Mouse (Mus musculus) myocyte (in vitro differentiated cells): ENCODE data around the gene Ergic1. TPM values are rescaled to one million over a fixed set of nuclear protein-coding genes. Genes with fewer than 3 reads are reported as not detected.

Experiments
- H3K27me3 ChIP-seq: one replicate; pipeline ENCODE4 v1.6.1; 2011; ENCODE audit not compliant: control insufficient read depth, insufficient read depth, insufficient read length
- H3K36me3 ChIP-seq: one replicate; pipeline ENCODE4 v1.6.1; 2011; ENCODE audit not compliant: control insufficient read depth, insufficient read depth
- H3K4me2 ChIP-seq: one replicate; pipeline ENCODE4 v1.6.1; 2011; ENCODE audit warnings: low read depth, control low read depth
- H3K4me3 ChIP-seq: one replicate; pipeline ENCODE4 v1.5.1; 2011; ENCODE audit warnings: mild to moderate bottlenecking, control low read depth, moderate library complexity
- H3K79me2 ChIP-seq: one replicate; pipeline ENCODE4 v1.6.1; 2011; ENCODE audit not compliant: control insufficient read depth, insufficient read depth
- H3ac ChIP-seq: one replicate; pipeline ENCODE4 v1.6.1; 2011; ENCODE audit not compliant: control insufficient read depth, insufficient read length
- CEBPB ChIP-seq: IDR thresholded peaks from 2 replicates; pipeline ENCODE4 v1.6.1; 2011; ENCODE audit warnings: mild to moderate bottlenecking, moderate library complexity; ENCODE audit not compliant: poor library complexity, insufficient read depth, severe bottlenecking
- E2F4 ChIP-seq: IDR thresholded peaks from one replicate; pipeline ENCODE4 v1.6.1; 2011; ENCODE audit warnings: mild to moderate bottlenecking, control low read depth, moderate library complexity; ENCODE audit not compliant: insufficient read depth
- MAX ChIP-seq: IDR thresholded peaks from one replicate; pipeline ENCODE4 v1.6.1; 2011; ENCODE audit warnings: low read depth, mild to moderate bottlenecking, control low read depth
- MYOD1 ChIP-seq, 3 experiments: IDR thresholded peaks; one replicate each; pipeline ENCODE4 v1.6.1; 2011; ENCODE audit warnings: control low read depth in 2 of 3, low read depth in 2 of 3, mild to moderate bottlenecking in 2 of 3, moderate library complexity in 1 of 3; ENCODE audit not compliant: insufficient read length in 2 of 3, control insufficient read depth in 1 of 3
- MYOG ChIP-seq, 3 experiments: IDR thresholded peaks; one replicate each; pipeline ENCODE4 v1.6.1; 2011; ENCODE audit warnings: control low read depth in 2 of 3, low read depth in 2 of 3, mild to moderate bottlenecking in 2 of 3; ENCODE audit not compliant: insufficient read length in 2 of 3, control insufficient read depth in 1 of 3, insufficient read depth in 1 of 3
- POLR2A ChIP-seq: IDR thresholded peaks from one replicate; pipeline ENCODE4 v1.6.1; 2011; ENCODE audit warnings: low read depth, mild to moderate bottlenecking, control low read depth, moderate library complexity; ENCODE audit not compliant: insufficient read length
- POLR2AphosphoS2 ChIP-seq: IDR thresholded peaks from one replicate; pipeline ENCODE4 v1.6.1; 2011; ENCODE audit warnings: low read depth, control low read depth; ENCODE audit not compliant: insufficient read length
- REST ChIP-seq: IDR thresholded peaks from one replicate; pipeline ENCODE4 v1.6.1; 2011; ENCODE audit warnings: mild to moderate bottlenecking, control low read depth, moderate library complexity; ENCODE audit not compliant: insufficient read depth, insufficient read length
- SRF ChIP-seq: IDR thresholded peaks from one replicate; pipeline ENCODE4 v1.6.1; 2011; ENCODE audit warnings: low read depth; ENCODE audit not compliant: control insufficient read depth, insufficient read length
- TCF12 ChIP-seq: IDR thresholded peaks from one replicate; pipeline ENCODE4 v1.6.1; 2011; ENCODE audit warnings: mild to moderate bottlenecking, control low read depth; ENCODE audit not compliant: poor library complexity, insufficient read depth, severe bottlenecking
- TCF3 ChIP-seq: IDR thresholded peaks from one replicate; pipeline ENCODE4 v1.6.1; 2011; ENCODE audit warnings: low read depth, control low read depth; ENCODE audit not compliant: insufficient read length
- USF1 ChIP-seq: IDR thresholded peaks from one replicate; pipeline ENCODE4 v1.6.1; 2011; ENCODE audit warnings: low read depth, mild to moderate bottlenecking, control low read depth, moderate library complexity
- polyA plus RNA-seq: library from polyadenylated mRNA; unstranded; fragments of >200 nt; fragmentation: generic; extraction: Trizol; gene quantifications from one replicate; pipeline ENCODE4 v1.2.1, GENCODE M21; 2012; ENCODE audit warnings: missing spikeins

Gene Ergic1
- polyA plus RNA-seq, 1 experiment: 102 TPM

GRCm38 (mm10) chr17:26623991-26624390 is 62.7 kb downstream of the Ergic1 start:
- peaks cover 43% of the 10 kb centered on the region for H3K36me3 ChIP-seq
- TF ChIP-seq USF1 (no peak), SRF (no peak), REST (no peak), POLR2A (no peak), POLR2AphosphoS2 (no peak), MYOD1 (IDR thresholded peaks at IDR 0.05; ENCODE audit: control insufficient read depth in 1 of 3, insufficient read length in 2 of 3, low read depth in 2 of 3) (no peak), CEBPB (no peak), E2F4 (no peak), MAX (no peak), MYOG (IDR thresholded peaks at IDR 0.05; ENCODE audit: control insufficient read depth in 1 of 3, insufficient read depth in 1 of 3, insufficient read length in 2 of 3, low read depth in 2 of 3) (no peak), TCF12 (no peak), TCF3 (no peak)

GRCm38 (mm10) chr17:26624999-26625398 is 63.7 kb downstream of the Ergic1 start:
- H3K4me2 ChIP-seq: no peak overlapping the region
- H3K4me3 ChIP-seq: no peak overlapping the region
- no peak for TF ChIP-seq USF1
- no peak for TF ChIP-seq SRF
- no peak for TF ChIP-seq POLR2AphosphoS2
- no peak for TF ChIP-seq E2F4
- no peak for TF ChIP-seq TCF3
- no peak for TF ChIP-seq CEBPB
- H3K27me3 ChIP-seq: no peaks in the 10 kb centered on the region
- H3ac ChIP-seq: no peak overlapping the region
- peaks cover 36% of the 10 kb centered on the region for H3K36me3 ChIP-seq
- H3K79me2 ChIP-seq: no peaks in the 10 kb centered on the region

More at GRCm38 (mm10) chr17:26623991-26624390, 62.7 kb downstream of the Ergic1 start:
- H3K4me3 ChIP-seq: no peak overlapping the region
- no peaks in the 10 kb centered on the region for H3K27me3 ChIP-seq
- H3K4me2 ChIP-seq: no peak overlapping the region
- H3ac ChIP-seq: no peak overlapping the region
- no peaks in the 10 kb centered on the region for H3K79me2 ChIP-seq

- H3K4me2 ChIP-seq: no peak overlapping the region
- no peaks in the 10 kb centered on the region for H3K79me2 ChIP-seq
- no peak overlapping the region for H3ac ChIP-seq
- peaks cover 32% of the 10 kb centered on the region for H3K36me3 ChIP-seq
- no peak overlapping the region for H3K4me3 ChIP-seq
- no peaks in the 10 kb centered on the region for H3K27me3 ChIP-seq
- TF ChIP-seq REST (no peak), E2F4 (no peak), MYOD1 (IDR thresholded peaks at IDR 0.05; ENCODE audit: control insufficient read depth in 1 of 3, insufficient read length in 2 of 3, low read depth in 2 of 3) (no peak), TCF12 (no peak), USF1 (no peak), MYOG (IDR thresholded peaks at IDR 0.05; ENCODE audit: control insufficient read depth in 1 of 3, insufficient read depth in 1 of 3, insufficient read length in 2 of 3, low read depth in 2 of 3) (no peak), TCF3 (no peak), POLR2AphosphoS2 (no peak), CEBPB (no peak), SRF (no peak), POLR2A (no peak), MAX (no peak)
Observed at GRCm38 (mm10) chr17:26625521-26626010, 64.3 kb downstream of the Ergic1 start.

GRCm38 (mm10) chr17:26628479-26628878 is 67.2 kb downstream of the Ergic1 start:
- Histone ChIP-seq H3K79me2 (no peaks in the 10 kb centered on the region), H3K27me3 (no peaks in the 10 kb centered on the region), H3K36me3 (peaks cover 37% of the 10 kb centered on the region), H3K4me2 (no peak overlapping the region), H3ac (no peak overlapping the region), H3K4me3 (no peak overlapping the region)
- no peak for TF ChIP-seq E2F4
- TF ChIP-seq TCF12: no peak
- no peak for TF ChIP-seq REST
- no peak for TF ChIP-seq POLR2AphosphoS2
- TF ChIP-seq CEBPB: no peak
- no peak for TF ChIP-seq MYOG (IDR thresholded peaks at IDR 0.05; ENCODE audit: control insufficient read depth in 1 of 3, insufficient read depth in 1 of 3, insufficient read length in 2 of 3, low read depth in 2 of 3)
- TF ChIP-seq POLR2A: no peak
- no peak for TF ChIP-seq USF1
- no peak for TF ChIP-seq MYOD1 (IDR thresholded peaks at IDR 0.05; ENCODE audit: control insufficient read depth in 1 of 3, insufficient read length in 2 of 3, low read depth in 2 of 3)
- TF ChIP-seq TCF3: no peak
- TF ChIP-seq MAX: no peak
- TF ChIP-seq SRF: no peak

- H3K27me3 ChIP-seq: no peaks in the 10 kb centered on the region
- no peak overlapping the region for H3ac ChIP-seq
- H3K4me3 ChIP-seq: no peak overlapping the region
- no peak overlapping the region for H3K4me2 ChIP-seq
- no peaks in the 10 kb centered on the region for H3K79me2 ChIP-seq
- TF ChIP-seq MYOD1 (IDR thresholded peaks at IDR 0.05; ENCODE audit: control insufficient read depth in 1 of 3, insufficient read length in 2 of 3, low read depth in 2 of 3): no peak
- no peak for TF ChIP-seq CEBPB
- no peak for TF ChIP-seq MYOG (IDR thresholded peaks at IDR 0.05; ENCODE audit: control insufficient read depth in 1 of 3, insufficient read depth in 1 of 3, insufficient read length in 2 of 3, low read depth in 2 of 3)
- no peak for TF ChIP-seq SRF
- TF ChIP-seq E2F4: no peak
- TF ChIP-seq REST: no peak
- TF ChIP-seq USF1: no peak
- no peak for TF ChIP-seq TCF3
- no peak for TF ChIP-seq MAX
- no peak for TF ChIP-seq POLR2A
- no peak for TF ChIP-seq TCF12
- no peak for TF ChIP-seq POLR2AphosphoS2
- peaks cover 38% of the 10 kb centered on the region for H3K36me3 ChIP-seq
Observed at GRCm38 (mm10) chr17:26628936-26629335, 67.6 kb downstream of the Ergic1 start.
